ENCODE assay signal across 29 mouse cellular contexts in genomic region chr9:96563501-96563900, GRCm38 (mm10). TPM values are rescaled to one million over a fixed set of nuclear protein-coding genes. Genes with fewer than 3 reads are reported as not detected.
DNase-seq lines count a peak whose midpoint lies in the region; ATAC-seq and TF ChIP-seq lines count a peak whose summit lies in the region.
"Had no signal": no experiment of that assay in that cellular context is flagged by ENCODE, and none has a peak within 500 bp of the region (broad histone marks: within the 10 kb centered on the region; RNA-seq: fewer than 3 reads in every experiment).

No protein-coding gene starts in this region.

- no peaks in the 10 kb centered on the region for H3K27me3 ChIP-seq in forebrain, postnatal 0 days (ENCODE audit: insufficient read depth, low read length)
- no peaks in the 10 kb centered on the region for H3K27me3 ChIP-seq in forebrain, embryonic 14.5 days (replicated peaks; ENCODE audit: control insufficient read depth, insufficient read depth, low read length)
- no peaks in the 10 kb centered on the region for H3K27me3 ChIP-seq in kidney, adult 2 months (replicated peaks; ENCODE audit: control insufficient read depth, insufficient read depth, low read length)
- no peaks in the 10 kb centered on the region for H3K27me3 ChIP-seq in liver, postnatal 0 days (ENCODE audit: insufficient read depth, low read length)
- H3K27me3 ChIP-seq: CH12.LX; heart, embryonic 15.5 days; hindbrain, embryonic 12.5 days; limb, embryonic 13.5 days; liver, embryonic 13.5 days; lung, embryonic 15.5 days; neural tube, embryonic 13.5 days had no signal

- DNase-seq in forebrain, postnatal 0 days, result no peak
- no peak for DNase-seq in forebrain, embryonic 14.5 days (ENCODE audit: low spot score)
- no peak for DNase-seq in kidney, adult 2 months
- no peak for DNase-seq in kidney, postnatal 10 days
- DNase-seq in liver, postnatal 0 days, result no peak
- no peak for DNase-seq in liver
- no peak for DNase-seq in brain, embryonic 14.5 days (ENCODE audit: low read depth)
- no peak for DNase-seq in urinary bladder, postnatal 25 days (ENCODE audit: low spot score)
- DNase-seq: adrenal gland, postnatal 25 days; cerebellum, adult 18-20 months; cerebellum, postnatal 10 days; kidney, adult 11 months; liver, embryonic 13.5 days; right cerebral cortex, postnatal 4 days; thymus, postnatal 14 days had no signal

- no peak overlapping the region for H3K27ac ChIP-seq in forebrain, postnatal 0 days (ENCODE audit: low read depth, low read length)
- no peak overlapping the region for H3K27ac ChIP-seq in forebrain, embryonic 14.5 days (ENCODE audit: low read depth, low read length)
- H3K27ac ChIP-seq in kidney, adult 2 months (ENCODE audit: insufficient read depth, low read depth, low read length), result no peak overlapping the region
- no peak overlapping the region for H3K27ac ChIP-seq in liver, postnatal 0 days (ENCODE audit: low read depth)
- H3K27ac ChIP-seq: heart, embryonic 10.5 days; heart, embryonic 15.5 days; hindbrain, embryonic 12.5 days; limb, embryonic 13.5 days; liver, embryonic 13.5 days; lung, embryonic 15.5 days; neural tube, embryonic 13.5 days had no signal

- H3K4me1 ChIP-seq in forebrain, postnatal 0 days (ENCODE audit: insufficient read depth), result no peaks in the 10 kb centered on the region
- H3K4me1 ChIP-seq in forebrain, embryonic 14.5 days (ENCODE audit: control insufficient read depth, insufficient read depth, low read length), result no peaks in the 10 kb centered on the region
- H3K4me1 ChIP-seq in kidney, adult 2 months (ENCODE audit: control insufficient read depth, insufficient read depth, low read length), result no peaks in the 10 kb centered on the region
- no peaks in the 10 kb centered on the region for H3K4me1 ChIP-seq in liver, postnatal 0 days (ENCODE audit: insufficient read depth)
- H3K4me1 ChIP-seq: heart, embryonic 10.5 days; heart, embryonic 15.5 days; hindbrain, embryonic 12.5 days; limb, embryonic 13.5 days; lung, embryonic 15.5 days; neural tube, embryonic 13.5 days had no signal

- no peak overlapping the region for H3K4me2 ChIP-seq in forebrain, postnatal 0 days (ENCODE audit: low read depth)
- no peak overlapping the region for H3K4me2 ChIP-seq in forebrain, embryonic 14.5 days (ENCODE audit: low read length)
- no peak overlapping the region for H3K4me2 ChIP-seq in liver, postnatal 0 days (ENCODE audit: low read depth, low read length)
- H3K4me2 ChIP-seq: heart, embryonic 15.5 days; hindbrain, embryonic 12.5 days; limb, embryonic 13.5 days; liver, embryonic 13.5 days; lung, embryonic 15.5 days; midbrain, embryonic 11.5 days; neural tube, embryonic 13.5 days had no signal

- no peak for ATAC-seq in forebrain, postnatal 0 days
- no peak for ATAC-seq in forebrain, embryonic 14.5 days
- ATAC-seq in liver, postnatal 0 days, result no peak

- 95% methylated on average over 4 of the region's 4 CpGs for WGBS in forebrain, postnatal 0 days
- 97% methylated on average over 4 of the region's 4 CpGs for WGBS in forebrain, embryonic 14.5 days
- WGBS in kidney, adult 2 months, result 98% methylated on average over 4 of the region's 4 CpGs
- WGBS in liver, postnatal 0 days (ENCODE audit: insufficient replicate concordance), result 94% methylated on average over 4 of the region's 4 CpGs

- no peaks in the 10 kb centered on the region for H3K9me3 ChIP-seq in forebrain, postnatal 0 days (ENCODE audit: low read length)
- no peaks in the 10 kb centered on the region for H3K9me3 ChIP-seq in forebrain, embryonic 14.5 days (replicated peaks; ENCODE audit: control insufficient read depth, low read length)
- no peaks in the 10 kb centered on the region for H3K9me3 ChIP-seq in liver, postnatal 0 days (ENCODE audit: low read length)
- H3K9me3 ChIP-seq: heart, embryonic 10.5 days; heart, embryonic 15.5 days; hindbrain, embryonic 12.5 days; limb, embryonic 13.5 days; liver, embryonic 13.5 days; lung, embryonic 15.5 days; neural tube, embryonic 13.5 days had no signal

- H3K9ac ChIP-seq in forebrain, postnatal 0 days, result no peak overlapping the region
- no peak overlapping the region for H3K9ac ChIP-seq in forebrain, embryonic 14.5 days (ENCODE audit: low read length)
- H3K9ac ChIP-seq in liver, postnatal 0 days (replicated peaks), result no peak overlapping the region
- H3K9ac ChIP-seq: heart, embryonic 15.5 days; hindbrain, embryonic 12.5 days; limb, embryonic 13.5 days; liver, embryonic 13.5 days; lung, embryonic 15.5 days; neural tube, embryonic 13.5 days had no signal

- peaks cover 40% of the 10 kb centered on the region for H3K36me3 ChIP-seq in forebrain, postnatal 0 days (ENCODE audit: insufficient read depth)
- peaks cover 39% of the 10 kb centered on the region for H3K36me3 ChIP-seq in forebrain, embryonic 14.5 days (ENCODE audit: control insufficient read depth, insufficient read depth, low read length)
- peaks cover 2% of the 10 kb centered on the region; the same call in 1 of the 2 replicates for H3K36me3 ChIP-seq in kidney, adult 2 months (ENCODE audit: control insufficient read depth, insufficient read depth, low read length)
- H3K36me3 ChIP-seq in liver, postnatal 0 days (replicated peaks; ENCODE audit: insufficient read depth, low read length), result peaks cover 15% of the 10 kb centered on the region

- TF ChIP-seq CTCF in forebrain, postnatal 0 days (IDR thresholded peaks at IDR 0.05; ENCODE audit: low read depth), result peak; percentile 30
- TF ChIP-seq CTCF in kidney, adult 2 months (conservative IDR thresholded peaks at IDR 0.05; ENCODE audit: insufficient read depth, insufficient read length, low read depth, low read length), result 0 out of 2 replicates have a peak, but pooled peaks have one; percentile 3
- peak; percentile 16; the same call in 1 of the 2 replicates for TF ChIP-seq CTCF in liver, postnatal 0 days (IDR thresholded peaks at IDR 0.05; ENCODE audit: low read depth)
- peak; percentile 7; the same call in 1 of the 2 replicates for TF ChIP-seq CTCF in brain, embryonic 14.5 days (IDR thresholded peaks at IDR 0.05; ENCODE audit: borderline replicate concordance, extremely low read depth, insufficient read depth, insufficient read length)

- no peak for TF ChIP-seq POLR2A in kidney, adult 2 months (IDR thresholded peaks at IDR 0.05; ENCODE audit: low read depth, low read length)
- TF ChIP-seq POLR2A in brain, embryonic 14.5 days (IDR thresholded peaks at IDR 0.05; ENCODE audit: borderline replicate concordance, extremely low read depth, insufficient read depth, insufficient read length, poor library complexity, severe bottlenecking), result no peak

- TF ChIP-seq EP300 in liver, postnatal 0 days (IDR thresholded peaks at IDR 0.05; ENCODE audit: low read depth), result no peak

- H3K4me3 ChIP-seq in forebrain, postnatal 0 days (ENCODE audit: low read depth, low read length), result no peak overlapping the region
- H3K4me3 ChIP-seq in forebrain, embryonic 14.5 days (ENCODE audit: low read depth, low read length), result no peak overlapping the region
- H3K4me3 ChIP-seq in kidney, adult 2 months (ENCODE audit: insufficient read depth, low read depth, low read length), result no peak overlapping the region
- no peak overlapping the region for H3K4me3 ChIP-seq in liver, postnatal 0 days (ENCODE audit: low read depth, low read length)
- H3K4me3 ChIP-seq: erythroblast, embryonic 14.5 days; heart, embryonic 10.5 days; heart, embryonic 15.5 days; hindbrain, embryonic 12.5 days; limb, embryonic 13.5 days; liver, embryonic 13.5 days; lung, embryonic 15.5 days; neural tube, embryonic 13.5 days had no signal

RNA-seq across cellular contexts. Expression of gene Gm28729, which starts 38.4 kb away (rescaled TPM):
- 0.33 and 0.38 TPM in 2 replicates for total RNA-seq in forebrain, postnatal 0 days (2014; rRNA removed)
- 0.14 and 0.52 TPM in 2 replicates for polyA plus RNA-seq in forebrain, postnatal 0 days (2015; fragmentation: Nextera tagmentation; extraction: Ambion mirVana)
- polyA plus RNA-seq in forebrain, embryonic 14.5 days (2014; fragmentation: Nextera tagmentation; extraction: Ambion mirVana), result 0.28 TPM in 1 of 2 replicates, not detected in the other
- polyA plus RNA-seq in kidney, adult 2 months (2012; rRNA removed), result not detected in 2 replicates
- not detected in 2 replicates for polyA plus RNA-seq in liver, postnatal 0 days (2015; fragmentation: Nextera tagmentation; extraction: Ambion mirVana)
- polyA plus RNA-seq in brain, embryonic 14.5 days (2012; rRNA removed), result 0.08 and 0.18 TPM in 2 replicates
- total RNA-seq: adrenal gland, postnatal 25 days; CH12.LX; gastrocnemius, adult 18-20 months; heart, postnatal 25 days had no signal
- polyA plus RNA-seq: C2C12; erythroblast, embryonic 14.5 days; forebrain, embryonic 11.5 days; heart, embryonic 10.5 days; heart, embryonic 15.5 days; kidney, embryonic 16.5 days; liver, embryonic 13.5 days; midbrain, embryonic 11.5 days; neural tube, embryonic 13.5 days had no signal
